Mouse (Mus musculus): ENCODE measurements around the gene Lefty2.

DNA sequence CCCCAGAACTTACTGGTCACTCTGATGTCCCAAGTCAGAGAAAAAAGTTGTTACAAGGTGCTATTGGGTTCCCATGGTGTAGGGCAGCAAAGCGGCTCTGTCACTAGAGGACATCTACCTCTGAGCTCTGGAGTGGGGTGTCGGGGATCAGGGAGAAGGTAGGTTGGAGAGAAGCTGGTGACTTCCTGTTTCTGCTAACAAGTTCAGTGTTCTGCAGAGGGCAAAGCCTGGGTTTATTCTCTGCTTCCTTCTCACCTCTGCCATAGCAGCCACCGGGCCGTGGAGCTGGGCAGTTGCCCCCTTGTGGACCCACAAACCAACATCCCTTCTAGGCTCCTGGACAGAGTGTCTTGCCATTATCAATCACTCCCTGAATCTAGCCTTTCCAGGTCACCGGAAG lies 19.9 kb downstream of the Lefty2 start:
- TF ChIP-seq CTCF (IDR thresholded peaks at IDR 0.05; ENCODE audit: control insufficient read depth, insufficient read depth, insufficient read length) (no peak), FOSL1 (IDR thresholded peaks at IDR 0.05; ENCODE audit: insufficient read depth, low read length, poor library complexity, severe bottlenecking) (no peak), CEBPB (IDR thresholded peaks at IDR 0.05; ENCODE audit: low read depth) (no peak), MAX (IDR thresholded peaks at IDR 0.05) (no peak)

Data from C2C12 (cell line).